Mouse (Mus musculus): ENCODE measurements around the gene Tctn3. TPM values are rescaled to one million over a fixed set of nuclear protein-coding genes. Genes with fewer than 3 reads are reported as not detected.

The Tctn3 gene
- polyA plus RNA-seq, 1 experiment from 2014 or later: 11.8 TPM

GRCm38 (mm10) chr19:40548386-40548785 is 63.6 kb downstream of the Tctn3 start:
- 86% methylated on average over 6 of the region's 6 CpGs for WGBS
- ATAC-seq (replicated peaks; ENCODE audit: low FRiP score, low TSS enrichment, low read depth): no peak
- H3K9me3 ChIP-seq (ENCODE audit: control insufficient read depth, low read length): no peaks in the 10 kb centered on the region
- H3K4me1 ChIP-seq (replicated peaks; ENCODE audit: control insufficient read depth, insufficient read depth, low read length): no peaks in the 10 kb centered on the region
- H3K27me3 ChIP-seq (replicated peaks; ENCODE audit: control insufficient read depth, insufficient read depth, low read length): no peaks in the 10 kb centered on the region
- peaks cover 31% of the 10 kb centered on the region for H3K36me3 ChIP-seq (ENCODE audit: control insufficient read depth, insufficient read depth, low read length)
- no peak overlapping the region for H3K4me3 ChIP-seq (ENCODE audit: low read depth, low read length)
- no peak for DNase-seq (ENCODE audit: low spot score)
- H3K4me2 ChIP-seq (ENCODE audit: low read length): no peak overlapping the region
- H3K27ac ChIP-seq (ENCODE audit: low read depth): no peak overlapping the region; the same call in 1 of the 2 replicates
- H3K9ac ChIP-seq (ENCODE audit: low read length): no peak overlapping the region

Other genes with a start within 250 kb of the Tctn3 start
- gene Sorbs1, start 98.5 kb downstream of the Tctn3 start, polyA plus RNA-seq (2014; fragmentation: Nextera tagmentation; extraction: Ambion mirVana): 88.3 and 88.9 TPM in 2 replicates
- 119 and 127 TPM in 2 replicates for gene Aldh18a1, start 23.8 kb downstream of the Tctn3 start, polyA plus RNA-seq (2014; fragmentation: Nextera tagmentation; extraction: Ambion mirVana)
- 10.6 and 11.7 TPM in 2 replicates for gene Entpd1, start 133 bp upstream of the Tctn3 start, polyA plus RNA-seq (2014; fragmentation: Nextera tagmentation; extraction: Ambion mirVana)
- gene Cc2d2b, start 136.5 kb upstream of the Tctn3 start, polyA plus RNA-seq (2014; fragmentation: Nextera tagmentation; extraction: Ambion mirVana): 0.07 and 0.15 TPM in 2 replicates
- 10.3 and 11.4 TPM in 2 replicates for gene Ccnj, start 219.0 kb upstream of the Tctn3 start, polyA plus RNA-seq (2014; fragmentation: Nextera tagmentation; extraction: Ambion mirVana)

Data from intestine, embryonic 14.5 days (tissue).